Mouse (Mus musculus) fat pad, adult 2 months (tissue): Measurements from ENCODE around the gene Tnxb.

Experiments
- DNase-seq: peaks from one replicate; pipeline ENCODE4 v3.0.0-alpha.2; 2011; ENCODE audit warnings: low read depth, low spot score; ENCODE audit errors: extremely low read depth

The Tnxb gene

GRCm38 (mm10) chr17:34670235-34670634, at the start of gene Tnxb:
TSS of gene Tnxb (plus strand) at chr17:34670535.
- DNase-seq = no peak

DNA sequence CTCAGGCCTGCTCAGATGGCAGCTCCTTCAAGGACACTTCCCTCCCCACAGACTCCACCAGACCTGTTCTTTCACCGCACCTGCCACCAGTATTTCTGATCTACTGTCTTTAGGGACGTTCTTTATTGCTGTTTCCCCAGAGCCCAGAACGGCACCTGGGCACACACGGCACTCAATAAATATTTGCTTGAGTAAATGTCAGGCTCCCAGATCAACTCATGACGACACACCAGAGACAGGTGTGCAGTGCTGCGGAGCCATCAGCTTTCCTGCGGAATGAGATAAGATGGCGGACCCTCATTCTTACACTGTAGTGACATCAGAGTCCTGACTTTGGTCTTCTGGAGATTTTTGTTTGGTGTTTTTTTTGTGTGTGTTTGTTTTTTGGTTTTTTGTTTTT, 49.3 kb upstream of the Tnxb start:
- DNase-seq = no peak

DNA sequence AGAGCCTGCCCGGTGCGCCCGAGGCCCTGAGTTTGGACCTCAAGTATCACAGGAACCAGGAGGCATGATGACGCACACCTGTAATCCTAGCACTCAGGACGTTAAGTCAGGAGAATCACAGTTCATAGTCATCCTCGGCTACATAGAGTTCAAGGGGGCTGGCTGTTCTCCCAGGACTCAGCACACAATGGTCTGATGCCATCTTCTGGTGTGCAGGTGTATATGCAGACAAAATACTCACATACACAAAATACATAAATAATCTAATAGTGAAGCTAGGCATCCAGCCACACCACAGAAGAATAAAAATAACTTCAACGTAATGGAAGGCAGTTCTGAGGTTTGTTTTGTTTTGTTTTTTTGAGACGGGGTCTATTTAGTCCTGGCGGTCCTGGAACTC, 47.2 kb upstream of the Tnxb start:
- no peak for DNase-seq

DNA sequence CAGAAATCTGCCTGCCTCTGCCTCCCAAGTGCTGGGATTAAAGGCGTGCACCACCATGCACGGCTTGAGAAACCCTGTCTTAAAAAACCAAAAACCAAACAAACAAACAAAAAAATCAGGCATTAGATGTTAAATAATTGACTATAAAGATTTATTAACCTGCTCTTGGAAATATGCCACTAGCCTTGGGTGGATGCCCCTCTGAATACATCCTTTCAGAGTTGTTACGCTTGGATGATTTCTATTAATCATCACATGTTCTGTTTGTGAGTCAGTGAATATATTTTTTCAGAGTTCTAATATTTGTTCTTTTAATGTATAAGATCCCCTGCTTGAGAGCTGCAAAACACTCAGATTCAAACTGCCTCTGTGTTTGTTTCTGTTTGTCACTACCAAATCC, 45.4 kb upstream of the Tnxb start:
- no peak for DNase-seq

GRCm38 (mm10) chr17:34626062-34626772, 44.1 kb upstream of the Tnxb start:
- no peak for DNase-seq

DNA sequence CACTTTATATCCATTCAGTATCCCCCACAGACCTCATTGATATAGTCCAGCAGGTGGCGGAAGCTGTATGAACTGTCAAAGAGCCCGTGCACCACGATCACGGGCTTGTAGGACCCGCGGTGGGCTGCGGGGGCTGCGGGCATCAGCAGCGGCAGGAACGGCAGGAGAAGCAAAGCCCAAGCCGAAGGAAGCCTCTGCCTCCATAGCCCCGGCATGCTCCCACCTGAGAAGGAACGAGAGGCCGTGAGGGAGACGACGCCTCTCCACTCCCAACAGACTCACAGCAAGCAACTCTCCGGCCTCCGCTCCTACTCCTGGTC, 43.6 kb upstream of the Tnxb start:
- no peak for DNase-seq

DNA sequence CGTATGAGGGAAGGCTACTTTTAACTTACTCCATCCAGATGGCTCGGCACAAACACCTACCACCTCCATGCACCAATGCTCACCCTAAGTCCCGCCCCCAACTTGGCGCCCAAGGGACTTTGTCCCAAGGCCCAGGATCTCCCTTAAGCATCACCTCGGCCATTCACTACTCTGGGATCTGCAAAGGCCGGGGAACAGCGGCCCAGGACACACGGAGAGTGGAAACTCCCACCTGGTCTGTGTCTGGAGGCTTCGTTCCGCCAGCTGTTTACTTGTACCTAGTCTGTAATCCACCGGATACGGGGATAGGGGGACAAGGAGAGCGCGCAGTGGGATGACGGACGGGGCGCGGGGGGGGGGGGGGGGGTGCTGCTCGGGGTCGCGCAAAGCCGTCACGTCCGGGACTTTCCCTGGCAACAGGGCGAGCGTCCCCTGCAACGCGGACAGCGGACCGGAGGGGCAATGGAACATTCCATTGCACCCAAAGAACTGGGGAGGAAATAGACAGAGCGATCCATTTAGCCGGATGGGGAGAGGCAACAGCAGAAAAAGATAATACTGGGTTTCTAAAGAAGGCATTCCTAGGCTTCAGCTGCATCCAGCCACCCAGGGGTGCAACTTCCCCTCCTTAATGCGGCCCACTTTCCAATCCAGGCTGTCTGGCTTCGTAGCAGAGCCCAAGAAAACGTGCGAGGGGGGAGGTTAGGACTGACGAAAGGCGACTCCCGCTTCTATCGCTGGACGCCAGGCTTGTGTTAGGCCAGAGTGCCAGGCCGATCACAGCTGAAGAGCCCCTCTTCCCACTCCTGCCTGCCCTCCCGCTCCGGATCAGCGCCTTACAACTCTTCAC, 43.0 kb upstream of the Tnxb start:
- no peak for DNase-seq

- no peak for DNase-seq
These were observed 42.2 kb upstream of the Tnxb start, which contains the start of gene Ppt2 for GRCm38 (mm10) chr17:34627943-34628643. TSS of gene Ppt2 (minus strand) at chr17:34628510.

- DNase-seq = no peak
These were observed 41.7 kb upstream of the Tnxb start for GRCm38 (mm10) chr17:34628644-34628967.

DNA sequence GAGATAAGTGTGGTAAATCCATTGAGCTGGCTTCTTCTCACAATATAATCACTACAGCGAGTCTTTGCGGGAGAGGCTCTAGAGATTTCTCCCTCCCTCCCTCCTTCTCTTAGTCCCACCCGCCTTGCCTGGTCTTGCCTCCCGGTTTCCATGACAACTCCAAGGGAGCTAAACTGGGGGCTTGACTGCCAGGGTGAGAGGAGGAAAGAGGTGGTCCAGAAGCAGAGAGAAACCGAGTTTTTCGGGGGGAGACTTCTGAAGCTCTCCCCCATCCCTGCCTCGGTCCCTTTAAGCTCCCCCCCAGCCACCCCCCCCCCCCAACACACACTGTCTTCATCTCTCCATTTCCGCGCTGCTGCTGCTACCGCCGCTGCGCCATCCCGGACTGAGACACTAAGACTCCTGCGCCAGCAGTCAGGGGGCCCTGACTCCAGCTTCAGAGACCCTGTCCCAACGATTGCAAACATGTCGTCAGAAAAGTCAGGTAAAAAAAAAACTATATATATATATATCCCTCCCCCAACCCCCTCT, 41.0 kb upstream of the Tnxb start, which contains the start of gene Prrt1:
Gene Prrt1, plus strand, starts transcription at position 313 of the 531 bp plus-strand sequence.
- no peak for DNase-seq

DNA sequence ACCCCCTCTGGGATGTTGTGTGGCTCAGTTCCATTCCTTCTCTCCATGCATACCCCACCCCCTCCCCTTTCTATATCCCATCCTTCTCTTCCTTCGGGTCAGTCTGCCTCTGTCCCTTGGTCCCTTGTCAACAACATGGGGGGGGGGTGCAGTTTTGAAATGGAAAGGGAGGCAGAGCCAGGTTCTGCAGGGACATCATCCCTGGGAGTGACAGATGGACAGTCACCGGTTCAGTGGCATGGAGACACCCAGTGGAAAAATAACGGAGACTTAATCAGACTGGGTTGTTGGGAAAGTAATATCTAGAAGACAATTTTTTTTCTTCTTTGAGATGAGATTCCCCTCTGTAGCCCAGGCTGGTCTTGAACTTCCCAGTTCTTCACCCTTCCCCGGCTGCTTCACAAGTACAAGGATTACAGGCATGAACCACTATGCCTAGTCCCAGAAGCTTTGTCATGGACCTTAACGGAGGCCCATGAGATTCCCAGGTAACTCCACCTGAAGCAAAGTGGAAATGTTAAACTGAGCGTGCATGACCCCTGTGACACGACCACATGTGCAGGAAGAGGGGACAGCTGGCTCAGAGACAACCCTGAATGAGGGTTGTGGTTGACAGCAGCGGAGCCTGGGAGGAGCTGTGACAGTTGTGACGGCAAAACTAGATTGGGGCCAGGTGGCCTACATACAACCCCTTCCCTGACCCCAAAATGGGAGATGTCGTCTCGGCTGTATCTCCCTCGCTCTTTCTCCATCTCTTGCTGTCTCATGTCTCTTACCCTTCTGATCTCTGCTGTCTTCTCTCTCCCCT, 40.3 kb upstream of the Tnxb start:
- DNase-seq = no peak

DNA sequence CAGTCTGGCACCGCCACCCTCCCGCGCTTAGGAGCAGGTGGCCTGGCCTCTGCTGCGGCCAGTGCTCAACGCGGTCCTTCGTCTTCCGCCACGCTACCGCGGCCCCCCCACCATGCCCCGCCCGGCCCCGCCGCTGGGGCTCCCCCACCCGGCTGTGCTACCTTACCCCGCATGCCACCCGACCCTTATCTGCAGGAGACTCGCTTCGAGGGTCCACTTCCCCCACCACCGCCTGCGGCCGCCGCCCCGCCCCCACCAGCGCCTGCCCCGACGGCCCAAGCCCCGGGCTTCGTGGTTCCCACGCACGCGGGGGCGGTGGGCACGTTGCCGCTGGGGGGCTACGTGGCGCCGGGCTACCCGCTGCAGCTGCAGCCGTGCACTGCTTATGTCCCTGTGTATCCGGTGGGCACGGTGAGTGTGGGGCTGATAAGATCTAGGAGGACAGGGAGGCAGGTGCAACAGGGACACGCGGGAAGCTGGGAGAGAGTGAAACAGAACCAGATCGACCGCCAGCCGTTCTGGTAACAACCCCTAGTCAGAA, 39.5 kb upstream of the Tnxb start:
- no peak for DNase-seq

- no peak for DNase-seq
These were observed 38.7 kb upstream of the Tnxb start for GRCm38 (mm10) chr17:34631647-34632046.

DNA sequence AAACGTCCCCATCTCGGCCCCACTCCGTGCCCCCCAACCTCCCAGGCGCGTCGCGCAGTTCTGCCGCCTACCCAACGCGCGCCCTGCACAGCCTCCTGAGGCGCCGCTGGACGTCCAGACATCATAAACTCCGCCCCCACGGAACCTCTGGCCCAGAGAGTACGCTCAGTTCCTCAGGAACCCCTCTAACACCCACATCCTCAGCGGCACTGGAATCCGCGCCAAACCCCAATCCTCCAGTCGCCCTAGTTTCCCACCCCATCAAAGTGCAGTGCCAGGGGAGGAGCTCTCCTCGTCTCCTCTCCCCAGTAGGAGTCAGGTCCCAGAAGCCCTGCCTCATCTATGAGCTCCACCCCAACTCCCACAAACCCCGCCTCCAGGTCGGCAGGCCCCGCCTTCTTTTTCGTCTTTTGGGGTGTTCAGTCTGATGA, 38.1 kb upstream of the Tnxb start:
- DNase-seq = no peak

DNA sequence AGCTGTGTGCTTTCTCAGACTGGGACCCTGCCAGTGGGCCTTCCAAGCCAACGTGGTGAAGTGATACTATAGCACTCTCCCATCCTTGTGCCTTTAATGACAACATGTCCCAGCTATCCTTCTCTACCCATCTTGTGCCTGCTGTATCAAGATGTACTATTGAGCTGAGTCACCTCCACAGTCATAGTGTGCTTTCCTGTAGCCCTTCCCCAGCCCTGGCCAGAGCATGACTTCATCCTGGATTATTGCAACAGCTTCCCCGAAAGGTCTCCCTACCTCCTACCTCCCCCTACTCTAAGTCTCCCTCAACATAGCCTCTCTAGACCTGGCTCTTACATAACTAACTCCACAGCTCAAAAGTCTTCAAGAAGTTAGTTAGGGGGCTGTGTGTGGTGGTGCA, 34.7 kb upstream of the Tnxb start:
- no peak for DNase-seq

GRCm38 (mm10) chr17:34637459-34637858, 32.9 kb upstream of the Tnxb start:
- DNase-seq = no peak

DNA sequence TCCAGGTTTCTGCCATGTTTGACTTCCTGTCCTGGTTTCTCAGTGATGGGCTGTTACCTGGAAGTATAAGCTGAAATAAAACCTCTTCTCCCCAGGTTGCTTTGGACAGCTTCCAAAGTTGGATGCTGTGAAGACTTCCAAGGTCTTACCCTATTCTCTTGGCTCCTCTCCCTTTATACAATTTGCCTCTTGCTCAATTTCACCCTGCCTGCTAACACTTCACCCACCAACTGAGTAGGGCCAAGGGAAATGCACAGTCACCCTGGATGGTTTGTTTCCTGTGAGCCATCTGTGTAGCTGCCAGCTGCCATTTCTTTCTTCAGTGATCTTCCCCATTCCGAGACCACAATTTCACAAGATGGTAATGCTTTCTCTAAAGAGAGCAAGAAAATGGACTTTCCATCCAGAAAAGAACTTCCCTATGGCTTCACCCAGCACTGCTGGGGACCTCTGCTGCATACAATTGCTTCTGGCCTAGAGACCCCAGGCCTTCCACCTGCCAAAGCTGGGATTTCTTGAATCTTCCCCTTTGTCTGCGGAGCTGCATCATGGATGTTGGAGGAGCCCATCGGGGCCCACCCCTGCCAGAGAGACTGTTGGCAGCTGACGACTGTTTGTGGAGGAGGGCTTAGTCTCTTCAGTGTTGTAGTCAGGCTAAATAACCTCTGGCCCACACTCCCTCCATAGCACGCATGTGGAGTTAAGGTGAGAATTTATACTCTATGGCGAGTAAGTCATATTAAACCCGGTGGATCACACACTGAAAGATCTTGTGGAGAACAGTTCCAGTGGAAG, 30.7 kb upstream of the Tnxb start:
- DNase-seq = no peak

- no peak for DNase-seq
These were observed 29.3 kb upstream of the Tnxb start for GRCm38 (mm10) chr17:34640778-34641601.

DNA sequence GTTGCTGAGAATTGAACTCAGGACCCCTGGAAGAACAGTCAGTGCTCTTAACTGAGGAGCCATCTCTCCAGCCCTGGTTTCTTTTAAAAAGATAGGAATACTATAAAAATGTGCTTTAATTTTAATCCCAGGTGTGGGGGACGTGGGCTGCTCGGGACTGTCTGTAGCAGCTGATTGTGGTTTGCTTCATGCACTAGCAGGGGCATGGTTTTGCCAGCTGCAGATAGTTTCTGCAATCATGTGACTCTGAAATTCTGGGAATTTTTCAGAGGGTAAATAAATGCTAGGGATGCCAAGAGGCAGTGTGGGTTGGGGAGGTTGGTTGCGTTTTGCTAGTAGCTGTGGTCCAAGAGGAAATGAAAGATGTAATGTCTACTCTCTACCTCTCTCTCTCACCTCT, 28.4 kb upstream of the Tnxb start:
- DNase-seq = no peak
